Mouse (Mus musculus) MEL (cell line): ENCODE results near the gene Best1.

Source experiments
- CTCF ChIP-seq, 3 experiments: IDR thresholded peaks in 2 of 3; conservative IDR thresholded peaks in 1 of 3; 2 replicates each; pipeline ENCODE4 v1.5.1; 2011 to 2012; ENCODE audit warnings: low read length in 3 of 3, low read depth in 2 of 3, mild to moderate bottlenecking in 2 of 3, improper control_type of control experiment in 1 of 3, inconsistent platforms in 1 of 3, mixed read lengths in 1 of 3, moderate library complexity in 1 of 3; ENCODE audit not compliant: control insufficient read depth in 1 of 3, insufficient read depth in 1 of 3, poor library complexity in 1 of 3, severe bottlenecking in 1 of 3
- E2F4 ChIP-seq: IDR thresholded peaks from 2 replicates; pipeline ENCODE4 v1.6.1; 2011; ENCODE audit warnings: low read depth, low read length, improper control_type of control experiment, borderline replicate concordance
- EP300 ChIP-seq, 2 experiments: IDR thresholded peaks; 2 replicates each; pipeline ENCODE4 v1.6.1; 2011; ENCODE audit warnings: improper control_type of control experiment in 2 of 2, low read length in 2 of 2, low read depth in 1 of 2, mild to moderate bottlenecking in 1 of 2
- GATA1 ChIP-seq: IDR thresholded peaks from 2 replicates; pipeline ENCODE4 v1.6.1; 2011; ENCODE audit warnings: low read depth, low read length, improper control_type of control experiment
- KAT2A ChIP-seq: conservative IDR thresholded peaks from 2 replicates; pipeline ENCODE4 v1.6.1; 2012; ENCODE audit warnings: low read depth, low read length, improper control_type of control experiment, inconsistent platforms
- MEF2A ChIP-seq: IDR thresholded peaks from 2 replicates; pipeline ENCODE4 v1.6.1; 2014; ENCODE audit warnings: low read depth, mild to moderate bottlenecking, inconsistent platforms, low read length, improper control_type of control experiment; ENCODE audit not compliant: poor library complexity, insufficient replicate concordance, severe bottlenecking; ENCODE audit errors: extremely low read depth
- NRF1 ChIP-seq: IDR thresholded peaks from 2 replicates; pipeline ENCODE4 v1.6.1; 2014; ENCODE audit warnings: low read depth, mild to moderate bottlenecking, inconsistent platforms, low read length, improper control_type of control experiment, moderate library complexity; ENCODE audit not compliant: poor library complexity, insufficient read depth, severe bottlenecking
- POLR2A ChIP-seq, 2 experiments: IDR thresholded peaks; 2 replicates each; pipeline ENCODE4 v1.6.1; 2011 to 2012; ENCODE audit warnings: low read length in 2 of 2, mild to moderate bottlenecking in 2 of 2, control low read depth in 1 of 2, improper control_type of control experiment in 1 of 2, low read depth in 1 of 2, moderate library complexity in 1 of 2; ENCODE audit not compliant: control insufficient read depth in 1 of 2, insufficient read depth in 1 of 2, poor library complexity in 1 of 2
- POLR2AphosphoS2 ChIP-seq: IDR thresholded peaks from 2 replicates; pipeline ENCODE4 v1.6.1; 2011; ENCODE audit warnings: low read length, improper control_type of control experiment
- SIN3A ChIP-seq: IDR thresholded peaks from 2 replicates; pipeline ENCODE4 v1.6.1; 2012; ENCODE audit warnings: low read length, improper control_type of control experiment, inconsistent platforms
- SMC3 ChIP-seq: IDR thresholded peaks from 2 replicates; pipeline ENCODE4 v1.6.1; 2011; ENCODE audit warnings: low read depth, low read length, improper control_type of control experiment
- UBTF ChIP-seq: IDR thresholded peaks from 2 replicates; pipeline ENCODE4 v1.6.1; 2012; ENCODE audit warnings: low read depth, mild to moderate bottlenecking, inconsistent platforms, low read length, improper control_type of control experiment, moderate library complexity, borderline replicate concordance; ENCODE audit not compliant: insufficient read depth
- ZMIZ1 ChIP-seq: IDR thresholded peaks from 2 replicates; pipeline ENCODE4 v1.6.1; 2012; ENCODE audit warnings: low read depth, mild to moderate bottlenecking, inconsistent platforms, low read length, improper control_type of control experiment, moderate library complexity

GRCm38 (mm10) chr19:10037534-10037933, 36.1 kb upstream of the Best1 start:
- TF ChIP-seq CTCF (IDR thresholded peaks at IDR 0.05 in 2 of 3, conservative IDR thresholded peaks at IDR 0.05 in 1 of 3; ENCODE audit: control insufficient read depth in 1 of 3, insufficient read depth in 1 of 3, low read depth in 2 of 3, low read length in 3 of 3, poor library complexity in 1 of 3, severe bottlenecking in 1 of 3) (no peak), POLR2A (IDR thresholded peaks at IDR 0.05; ENCODE audit: control insufficient read depth in 1 of 2, insufficient read depth in 1 of 2, low read depth in 1 of 2, low read length in 2 of 2, poor library complexity in 1 of 2) (no peak), EP300 (IDR thresholded peaks at IDR 0.05; ENCODE audit: low read depth in 1 of 2, low read length in 2 of 2) (no peak), MEF2A (no peak), SIN3A (no peak), SMC3 (no peak), ZMIZ1 (no peak), KAT2A (no peak), NRF1 (no peak), POLR2AphosphoS2 (no peak), GATA1 (no peak), E2F4 (no peak), UBTF (no peak)
